Mouse (Mus musculus) naive thymus-derived CD4-positive, alpha-beta T cell, adult 5 months (primary cell): ENCODE data around the gene Ap3b1. TPM values are rescaled to one million over a fixed set of nuclear protein-coding genes. Genes with fewer than 3 reads are reported as not detected.

Experiments used
- polyA plus RNA-seq: library from polyadenylated mRNA; unstranded; fragments of 100-300 nt; shearing (Covaris generic); gene quantifications from one replicate; pipeline ENCODE4 v1.2.1, GENCODE M21; 2017

The Ap3b1 gene
- 68.1 TPM for polyA plus RNA-seq

GRCm38 (mm10) chr13:94358401-94359265 lies at the start of gene Ap3b1:
TSS of gene Ap3b1 (plus strand) at chr13:94358960.

Other genes with a start within 250 kb of the Ap3b1 start
- gene Scamp1, start 73.1 kb upstream of the Ap3b1 start, polyA plus RNA-seq: 1.2 TPM